ENCODE assay signal across 19 mouse cellular contexts in the genomic region with DNA sequence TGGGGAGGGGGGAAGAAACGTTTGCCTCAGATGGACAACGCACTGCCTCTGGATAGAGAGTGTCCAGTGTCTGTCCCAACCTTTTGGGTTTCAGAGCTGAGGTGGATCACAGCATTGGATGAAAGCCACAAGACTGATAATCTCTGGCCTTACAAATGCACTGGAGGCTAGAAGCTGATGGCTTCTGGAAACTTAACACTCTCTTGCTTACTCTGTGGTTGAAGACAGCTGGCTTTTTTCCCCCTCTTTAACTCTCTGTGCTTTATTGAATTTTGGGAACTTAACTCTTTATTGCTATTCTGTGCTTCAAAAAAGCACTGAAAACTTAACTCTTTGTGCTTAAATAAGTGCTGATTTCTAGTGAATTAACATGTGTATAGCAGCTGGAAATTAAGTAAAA.
A peak's percentile ranks its signal among the peaks of the same experiment; 100 is the strongest.
DNase-seq lines count a peak whose midpoint lies in the region; ATAC-seq and TF ChIP-seq lines count a peak whose summit lies in the region.
"Had no signal": no experiment of that assay in that cellular context is flagged by ENCODE, and none has a peak within 500 bp of the region (broad histone marks: within the 10 kb centered on the region; RNA-seq: fewer than 3 reads in every experiment).

No protein-coding gene starts in this region.

- TF ChIP-seq POLR2A in limb, embryonic 14.5 days (IDR thresholded peaks at IDR 0.05; ENCODE audit: borderline replicate concordance, extremely low read depth, insufficient read depth, insufficient read length) = no peak
- TF ChIP-seq POLR2A in cerebellum, adult 2 months (IDR thresholded peaks at IDR 0.05; ENCODE audit: borderline replicate concordance, insufficient read depth, low read length) = no peak

- H3K4me3 ChIP-seq in hindbrain, embryonic 10.5 days = no peak overlapping the region
- no peak overlapping the region for H3K4me3 ChIP-seq in hindbrain, postnatal 0 days (ENCODE audit: low read length)
- H3K4me3 ChIP-seq in midbrain, embryonic 10.5 days = no peak overlapping the region
- no peak overlapping the region for H3K4me3 ChIP-seq in midbrain, postnatal 0 days (ENCODE audit: low read depth, low read length)
- no peak overlapping the region for H3K4me3 ChIP-seq in limb, embryonic 14.5 days (replicated peaks; ENCODE audit: low read length)
- H3K4me3 ChIP-seq in cerebellum, adult 2 months (replicated peaks; ENCODE audit: insufficient read depth, low read depth, low read length) = no peak overlapping the region
- H3K4me3 ChIP-seq: erythroblast, embryonic 14.5 days; liver, embryonic 13.5 days had no signal

- H3K27me3 ChIP-seq in hindbrain, embryonic 10.5 days (ENCODE audit: insufficient read depth, poor library complexity, severe bottlenecking) = no peaks in the 10 kb centered on the region
- no peaks in the 10 kb centered on the region for H3K27me3 ChIP-seq in hindbrain, postnatal 0 days (ENCODE audit: insufficient read depth, low read length)
- H3K27me3 ChIP-seq in midbrain, embryonic 10.5 days (ENCODE audit: low read depth, poor library complexity, severe bottlenecking) = no peaks in the 10 kb centered on the region
- no peaks in the 10 kb centered on the region for H3K27me3 ChIP-seq in midbrain, postnatal 0 days (ENCODE audit: insufficient read depth, low read length)
- H3K27me3 ChIP-seq in limb, embryonic 14.5 days (ENCODE audit: control insufficient read depth, insufficient read depth, low read length) = no peaks in the 10 kb centered on the region
- no peaks in the 10 kb centered on the region for H3K27me3 ChIP-seq in cerebellum, adult 2 months (ENCODE audit: control insufficient read depth, insufficient read depth, low read length)
- H3K27me3 ChIP-seq: liver, embryonic 13.5 days had no signal

- no peaks in the 10 kb centered on the region for H3K9me3 ChIP-seq in hindbrain, embryonic 10.5 days
- H3K9me3 ChIP-seq in hindbrain, postnatal 0 days (ENCODE audit: low read length) = no peaks in the 10 kb centered on the region
- no peaks in the 10 kb centered on the region for H3K9me3 ChIP-seq in midbrain, embryonic 10.5 days (replicated peaks)
- no peaks in the 10 kb centered on the region for H3K9me3 ChIP-seq in midbrain, postnatal 0 days (ENCODE audit: low read length)
- H3K9me3 ChIP-seq in limb, embryonic 14.5 days (ENCODE audit: control insufficient read depth, low read length) = no peaks in the 10 kb centered on the region
- H3K9me3 ChIP-seq: liver, embryonic 13.5 days had no signal

- H3K4me1 ChIP-seq in hindbrain, embryonic 10.5 days (replicated peaks) = peaks cover 34% of the 10 kb centered on the region
- no peaks in the 10 kb centered on the region for H3K4me1 ChIP-seq in hindbrain, postnatal 0 days (ENCODE audit: insufficient read depth, low read length)
- peaks cover 27% of the 10 kb centered on the region for H3K4me1 ChIP-seq in midbrain, embryonic 10.5 days
- no peaks in the 10 kb centered on the region; the same call in 1 of the 2 replicates for H3K4me1 ChIP-seq in midbrain, postnatal 0 days (ENCODE audit: insufficient read depth, low read length)
- peaks cover 22% of the 10 kb centered on the region for H3K4me1 ChIP-seq in limb, embryonic 14.5 days (ENCODE audit: control insufficient read depth, insufficient read depth, low read length)
- no peaks in the 10 kb centered on the region for H3K4me1 ChIP-seq in cerebellum, adult 2 months (ENCODE audit: control insufficient read depth, insufficient read depth, low read length)
- H3K4me1 ChIP-seq: liver, embryonic 13.5 days had no signal

- DNase-seq in hindbrain, embryonic 10.5 days (ENCODE audit: low spot score) = no peak
- no peak for DNase-seq in hindbrain, postnatal 0 days (ENCODE audit: low spot score)
- no peak for DNase-seq in midbrain, embryonic 10.5 days (ENCODE audit: low spot score)
- DNase-seq in midbrain, postnatal 0 days (ENCODE audit: low spot score) = no peak
- DNase-seq in limb, embryonic 14.5 days (ENCODE audit: low spot score) = peak; percentile 35
- DNase-seq in cerebellum, adult 2 months = no peak
- DNase-seq in ovary, postnatal 36 days (ENCODE audit: low spot score) = no peak
- DNase-seq: adrenal gland, adult 2 months; cerebellum, adult 11 months; cerebellum, postnatal 36 days; gastrocnemius, postnatal 25 days; kidney, postnatal 14 days; liver, embryonic 13.5 days; lung, postnatal 14 days; thymus, adult 2 months had no signal

- no peak for ATAC-seq in hindbrain, postnatal 0 days
- ATAC-seq in midbrain, postnatal 0 days (ENCODE audit: low FRiP score) = no peak
- ATAC-seq in limb, embryonic 14.5 days (ENCODE audit: low FRiP score, low read depth) = no peak
- ATAC-seq: CD4-positive, CD25-positive, alpha-beta regulatory T cell, adult 4 months; inflammation-experienced regulatory T-cells, adult 6 months had no signal

- H3K27ac ChIP-seq in hindbrain, embryonic 10.5 days = peak overlapping the region; percentile 54; the same call in 1 of the 2 replicates
- no peak overlapping the region for H3K27ac ChIP-seq in hindbrain, postnatal 0 days
- H3K27ac ChIP-seq in midbrain, embryonic 10.5 days (replicated peaks) = 0 out of 2 replicates have a peak overlapping the region, but pooled peaks have one; percentile 10
- H3K27ac ChIP-seq in midbrain, postnatal 0 days (ENCODE audit: low read depth, low read length) = no peak overlapping the region
- 0 out of 2 replicates have a peak overlapping the region, but pooled peaks have one; percentile 49 for H3K27ac ChIP-seq in limb, embryonic 14.5 days (replicated peaks; ENCODE audit: low read depth, low read length)
- no peak overlapping the region for H3K27ac ChIP-seq in cerebellum, adult 2 months (ENCODE audit: insufficient read depth, low read length)
- H3K27ac ChIP-seq: liver, embryonic 13.5 days had no signal

- H3K9ac ChIP-seq in hindbrain, postnatal 0 days (replicated peaks; ENCODE audit: low read length) = no peak overlapping the region
- no peak overlapping the region for H3K9ac ChIP-seq in midbrain, postnatal 0 days (replicated peaks; ENCODE audit: low read length, poor library complexity, severe bottlenecking)
- no peak overlapping the region for H3K9ac ChIP-seq in limb, embryonic 14.5 days (ENCODE audit: low read depth, low read length, severe bottlenecking)
- H3K9ac ChIP-seq: liver, embryonic 13.5 days had no signal

- no peak for TF ChIP-seq CTCF in hindbrain, postnatal 0 days (IDR thresholded peaks at IDR 0.05; ENCODE audit: low read depth)
- TF ChIP-seq CTCF in midbrain, postnatal 0 days (IDR thresholded peaks at IDR 0.05) = no peak
- TF ChIP-seq CTCF in cerebellum, adult 2 months (IDR thresholded peaks at IDR 0.05; ENCODE audit: borderline replicate concordance, insufficient read depth, low read depth, low read length) = no peak

- no peaks in the 10 kb centered on the region for H3K36me3 ChIP-seq in hindbrain, embryonic 10.5 days
- no peaks in the 10 kb centered on the region for H3K36me3 ChIP-seq in hindbrain, postnatal 0 days (ENCODE audit: insufficient read depth, low read length)
- H3K36me3 ChIP-seq in midbrain, embryonic 10.5 days = no peaks in the 10 kb centered on the region
- H3K36me3 ChIP-seq in midbrain, postnatal 0 days (ENCODE audit: insufficient read depth, low read length) = no peaks in the 10 kb centered on the region
- no peaks in the 10 kb centered on the region for H3K36me3 ChIP-seq in limb, embryonic 14.5 days (ENCODE audit: control insufficient read depth, insufficient read depth, low read length)
- H3K36me3 ChIP-seq: liver, embryonic 13.5 days had no signal

- WGBS in hindbrain, embryonic 10.5 days = 66% methylated on average over 2 of the region's 2 CpGs
- 67% methylated on average over 2 of the region's 2 CpGs for WGBS in hindbrain, postnatal 0 days
- WGBS in midbrain, embryonic 10.5 days = 77% methylated on average over 2 of the region's 2 CpGs
- 75% methylated on average over 2 of the region's 2 CpGs for WGBS in midbrain, postnatal 0 days
- 58% methylated on average over 2 of the region's 2 CpGs for WGBS in limb, embryonic 14.5 days
- 48% methylated on average over 2 of the region's 2 CpGs for WGBS in cerebellum, adult 2 months

- H3K4me2 ChIP-seq in hindbrain, postnatal 0 days (ENCODE audit: low read depth, low read length) = no peak overlapping the region
- H3K4me2 ChIP-seq in midbrain, postnatal 0 days (ENCODE audit: low read depth, low read length, poor library complexity, severe bottlenecking) = no peak overlapping the region
- no peak overlapping the region for H3K4me2 ChIP-seq in limb, embryonic 14.5 days (replicated peaks; ENCODE audit: low read depth, low read length, severe bottlenecking)
- H3K4me2 ChIP-seq: liver, embryonic 13.5 days; midbrain, embryonic 11.5 days had no signal

Comparison
In these comparisons a context has a peak if more than half of its experiments do, and no peak if none do; other contexts are left out.
1. H3K27ac ChIP-seq: peak in hindbrain, embryonic 10.5 days (single experiment), midbrain, embryonic 10.5 days (single experiment) and limb, embryonic 14.5 days (single experiment); none in hindbrain, postnatal 0 days (single experiment), midbrain, postnatal 0 days (single experiment) and cerebellum, adult 2 months (single experiment).